Mouse (Mus musculus) hindbrain, postnatal 0 days (tissue): ENCODE data around the gene Cdh4. TPM values are rescaled to one million over a fixed set of nuclear protein-coding genes. Genes with fewer than 3 reads are reported as not detected.

ENCODE experiments used
- ATAC-seq: fragments of 200-750 bp; cut with Nextera tagmentation; 2 replicates; pipeline ENCODE4 v1.8.0; 2017; ENCODE audit warnings: mild to moderate bottlenecking, moderate TSS enrichment, moderate library complexity
- DNase-seq: peaks from one replicate; pipeline ENCODE4 v3.0.0-alpha.2; 2015; ENCODE audit warnings: low spot score
- H3K27ac ChIP-seq: fragments of 300-500 bp; sonication (generic); 2 replicates; pipeline ENCODE4 v1.5.1; 2014; ENCODE audit warnings: mild to moderate bottlenecking
- H3K27me3 ChIP-seq: fragments of 300-500 bp; sonication (generic); 2 replicates; pipeline ENCODE4 v1.6.1; 2014; ENCODE audit warnings: low read length, mixed read lengths; ENCODE audit not compliant: insufficient read depth
- H3K36me3 ChIP-seq: fragments of 300-500 bp; sonication (generic); 2 replicates; pipeline ENCODE4 v1.6.1; 2014; ENCODE audit warnings: low read length, mixed read lengths; ENCODE audit not compliant: insufficient read depth
- H3K4me1 ChIP-seq: fragments of 300-500 bp; sonication (generic); 2 replicates; pipeline ENCODE4 v1.6.1; 2014; ENCODE audit warnings: antibody characterized with exemption, low read length, mixed read lengths; ENCODE audit not compliant: insufficient read depth
- H3K4me2 ChIP-seq: fragments of 300-500 bp; sonication (generic); 2 replicates; pipeline ENCODE4 v1.6.1; 2014; ENCODE audit warnings: low read depth, mild to moderate bottlenecking, low read length, moderate library complexity, mixed read lengths
- H3K4me3 ChIP-seq: fragments of 300-500 bp; sonication (generic); 2 replicates; pipeline ENCODE4 v1.5.1; 2014; ENCODE audit warnings: low read length
- H3K9ac ChIP-seq: fragments of 300-500 bp; sonication (generic); replicated peaks from 2 replicates; pipeline ENCODE4 v1.6.1; 2014; ENCODE audit warnings: mild to moderate bottlenecking, low read length, moderate library complexity, mixed read lengths
- H3K9me3 ChIP-seq: fragments of 300-500 bp; sonication (generic); 2 replicates; pipeline ENCODE4 v1.6.1; 2016; ENCODE audit warnings: low read length, mixed read lengths
- CTCF ChIP-seq: IDR thresholded peaks from 2 replicates; pipeline ENCODE4 v1.5.1; 2016; ENCODE audit warnings: antibody characterized with exemption, control low read depth, low read depth
- WGBS: fragments of 180-500 bp; shearing (Covaris S2); extraction: QIAGEN DNeasy Blood & Tissue Kit; methylation state at CpG from one replicate; pipeline ENCODE4 v1.1.7; 2014; 5-methylcytosine and 5-hydroxymethylcytosine counted together
- polyA plus RNA-seq: library from polyadenylated mRNA; unstranded; fragments of >200 nt; fragmentation: Nextera tagmentation; extraction: Ambion mirVana; gene quantifications from 2 replicates; pipeline ENCODE4 v1.2.1, GENCODE M21; 2015
- total RNA-seq: library from RNA; depleted of rRNA; stranded (reverse); fragments of >200 nt; gene quantifications from 2 replicates; pipeline ENCODE4 v1.2.3, GENCODE M21; 2014

Gene Cdh4
- total and polyA plus RNA-seq, 2 experiments from 2014 or later = 42.1 to 66.8 TPM

GRCm38 (mm10) chr2:179709111-179709510 is 266.9 kb downstream of the Cdh4 start:
- Histone ChIP-seq H3K27me3 (no peaks in the 10 kb centered on the region), H3K9ac (no peak overlapping the region), H3K27ac (no peak overlapping the region), H3K9me3 (no peaks in the 10 kb centered on the region), H3K36me3 (no peaks in the 10 kb centered on the region), H3K4me1 (peaks cover 6% of the 10 kb centered on the region), H3K4me2 (no peak overlapping the region), H3K4me3 (no peak overlapping the region)
- no peak for DNase-seq
- ATAC-seq = no peak
- 88% methylated on average over 2 of the region's 2 CpGs for WGBS
- peak; percentile 57 for TF ChIP-seq CTCF

DNA sequence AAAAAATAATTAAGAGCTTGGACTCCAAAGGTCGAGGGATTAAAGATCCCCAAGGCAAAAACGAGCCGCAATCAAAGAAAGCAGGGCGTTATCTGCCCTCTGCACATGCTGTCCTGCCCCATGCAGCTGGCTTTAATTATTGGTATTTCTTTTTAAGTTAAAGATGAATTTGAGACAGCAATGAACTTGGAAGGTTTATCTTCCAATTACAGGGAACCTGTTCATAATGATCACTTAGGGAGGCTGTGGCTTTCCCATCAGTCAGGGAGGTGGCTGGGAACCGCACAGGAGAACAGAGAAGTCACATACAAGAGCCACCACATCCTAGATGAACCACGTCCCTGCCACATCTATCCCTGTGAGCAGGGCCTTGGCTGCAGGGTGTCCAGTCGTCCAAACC is 270.5 kb downstream of the Cdh4 start:
- Histone ChIP-seq H3K27ac (no peak overlapping the region), H3K9ac (no peak overlapping the region), H3K4me3 (no peak overlapping the region), H3K4me2 (no peak overlapping the region), H3K27me3 (no peaks in the 10 kb centered on the region), H3K9me3 (no peaks in the 10 kb centered on the region), H3K36me3 (no peaks in the 10 kb centered on the region), H3K4me1 (peaks cover 6% of the 10 kb centered on the region)
- WGBS = 72% methylated on average over 7 of the region's 7 CpGs
- DNase-seq (no peak), ATAC-seq (no peak)
- no peak for TF ChIP-seq CTCF

GRCm38 (mm10) chr2:179713326-179713725 is 271.1 kb downstream of the Cdh4 start:
- DNase-seq (no peak), ATAC-seq (no peak)
- no peak overlapping the region for H3K9ac ChIP-seq
- H3K27me3 ChIP-seq = no peaks in the 10 kb centered on the region
- TF ChIP-seq CTCF = no peak
- no peak overlapping the region for H3K4me2 ChIP-seq
- no peak overlapping the region for H3K4me3 ChIP-seq
- no peaks in the 10 kb centered on the region for H3K9me3 ChIP-seq
- WGBS = 71% methylated on average over 4 of the region's 4 CpGs
- peaks cover 6% of the 10 kb centered on the region for H3K4me1 ChIP-seq
- no peaks in the 10 kb centered on the region for H3K36me3 ChIP-seq
- H3K27ac ChIP-seq = no peak overlapping the region

DNA sequence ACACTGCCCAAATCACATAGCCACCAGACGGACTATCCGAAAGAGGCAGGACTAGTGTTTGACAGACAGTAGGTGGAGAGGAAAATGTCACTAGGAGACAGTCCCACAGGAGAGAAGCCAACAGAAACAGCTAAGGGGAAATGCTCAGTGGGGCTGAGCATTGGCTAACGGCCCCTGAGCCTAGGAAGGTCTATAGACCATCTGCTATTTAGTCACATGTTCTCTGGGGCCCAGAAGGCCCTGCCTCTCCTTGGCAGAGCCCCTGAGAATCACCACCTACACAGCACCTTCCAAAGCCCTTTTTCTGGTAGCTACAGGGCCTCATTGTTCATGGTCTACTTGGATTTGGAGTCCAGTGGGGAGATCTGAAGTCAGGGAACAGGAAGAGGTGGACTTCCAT is 271.9 kb downstream of the Cdh4 start:
- DNase-seq (no peak), ATAC-seq (no peak)
- Histone ChIP-seq H3K4me2 (no peak overlapping the region), H3K9ac (no peak overlapping the region), H3K27me3 (no peaks in the 10 kb centered on the region), H3K4me1 (peaks cover 6% of the 10 kb centered on the region), H3K9me3 (no peaks in the 10 kb centered on the region), H3K4me3 (no peak overlapping the region), H3K27ac (no peak overlapping the region), H3K36me3 (no peaks in the 10 kb centered on the region)
- WGBS = 75% methylated on average over 3 of the region's 3 CpGs
- no peak for TF ChIP-seq CTCF

DNA sequence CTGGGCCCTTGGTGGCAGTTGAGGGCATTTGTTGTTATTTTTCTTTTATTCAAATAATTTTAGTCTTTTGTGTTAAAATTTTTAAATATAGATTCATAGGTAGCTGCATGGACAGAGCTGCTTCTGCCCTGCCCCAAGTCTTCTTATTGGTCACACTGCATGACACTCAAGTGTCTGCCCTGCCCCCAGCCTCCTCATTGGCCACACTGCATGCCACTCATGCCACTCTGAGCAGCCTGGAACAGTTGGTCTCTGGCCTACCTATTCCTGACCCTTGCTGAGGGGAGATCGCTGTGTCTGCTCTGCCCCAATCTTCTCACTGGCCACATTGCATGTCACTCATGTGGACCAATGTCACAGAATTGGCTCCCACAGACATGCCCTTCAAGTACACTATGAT is 273.1 kb downstream of the Cdh4 start:
- 100% methylated on average over 1 of the region's 1 CpGs for WGBS
- Histone ChIP-seq H3K4me2 (no peak overlapping the region), H3K4me3 (no peak overlapping the region), H3K9me3 (no peaks in the 10 kb centered on the region), H3K27me3 (no peaks in the 10 kb centered on the region), H3K9ac (no peak overlapping the region), H3K4me1 (peaks cover 3% of the 10 kb centered on the region), H3K36me3 (no peaks in the 10 kb centered on the region), H3K27ac (no peak overlapping the region)
- no peak for TF ChIP-seq CTCF
- DNase-seq = no peak
- ATAC-seq = no peak

DNA sequence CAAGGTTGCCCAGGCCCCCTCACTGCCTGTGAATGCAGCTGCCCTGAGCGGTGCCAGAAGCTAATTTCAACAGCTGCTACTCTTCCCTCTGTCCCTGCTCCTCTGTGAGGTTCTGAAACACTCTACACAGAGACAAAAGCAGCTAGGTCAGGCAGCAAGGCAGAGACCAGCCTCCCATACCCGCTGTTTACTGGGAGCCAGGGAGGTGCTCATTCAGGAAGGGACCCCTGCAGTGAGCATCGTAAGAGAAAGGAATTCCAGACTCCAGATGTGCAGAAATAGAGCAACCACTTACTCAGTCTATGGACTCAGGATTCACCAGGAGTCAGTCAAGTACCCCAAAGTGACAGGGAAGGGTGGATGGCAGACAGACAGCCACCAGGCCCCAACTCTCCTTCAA is 278.1 kb downstream of the Cdh4 start:
- no peak overlapping the region for H3K4me3 ChIP-seq
- no peaks in the 10 kb centered on the region for H3K27me3 ChIP-seq
- no peak overlapping the region for H3K4me2 ChIP-seq
- H3K27ac ChIP-seq = no peak overlapping the region
- H3K9me3 ChIP-seq = no peaks in the 10 kb centered on the region
- 0 out of 2 replicates have a peak, but pooled peaks cover 4% of the 10 kb centered on the region for H3K4me1 ChIP-seq
- no peak for ATAC-seq
- no peak for TF ChIP-seq CTCF
- H3K36me3 ChIP-seq = no peaks in the 10 kb centered on the region
- H3K9ac ChIP-seq = no peak overlapping the region
- DNase-seq = no peak
- WGBS = 30% methylated on average over 3 of the region's 3 CpGs

DNA sequence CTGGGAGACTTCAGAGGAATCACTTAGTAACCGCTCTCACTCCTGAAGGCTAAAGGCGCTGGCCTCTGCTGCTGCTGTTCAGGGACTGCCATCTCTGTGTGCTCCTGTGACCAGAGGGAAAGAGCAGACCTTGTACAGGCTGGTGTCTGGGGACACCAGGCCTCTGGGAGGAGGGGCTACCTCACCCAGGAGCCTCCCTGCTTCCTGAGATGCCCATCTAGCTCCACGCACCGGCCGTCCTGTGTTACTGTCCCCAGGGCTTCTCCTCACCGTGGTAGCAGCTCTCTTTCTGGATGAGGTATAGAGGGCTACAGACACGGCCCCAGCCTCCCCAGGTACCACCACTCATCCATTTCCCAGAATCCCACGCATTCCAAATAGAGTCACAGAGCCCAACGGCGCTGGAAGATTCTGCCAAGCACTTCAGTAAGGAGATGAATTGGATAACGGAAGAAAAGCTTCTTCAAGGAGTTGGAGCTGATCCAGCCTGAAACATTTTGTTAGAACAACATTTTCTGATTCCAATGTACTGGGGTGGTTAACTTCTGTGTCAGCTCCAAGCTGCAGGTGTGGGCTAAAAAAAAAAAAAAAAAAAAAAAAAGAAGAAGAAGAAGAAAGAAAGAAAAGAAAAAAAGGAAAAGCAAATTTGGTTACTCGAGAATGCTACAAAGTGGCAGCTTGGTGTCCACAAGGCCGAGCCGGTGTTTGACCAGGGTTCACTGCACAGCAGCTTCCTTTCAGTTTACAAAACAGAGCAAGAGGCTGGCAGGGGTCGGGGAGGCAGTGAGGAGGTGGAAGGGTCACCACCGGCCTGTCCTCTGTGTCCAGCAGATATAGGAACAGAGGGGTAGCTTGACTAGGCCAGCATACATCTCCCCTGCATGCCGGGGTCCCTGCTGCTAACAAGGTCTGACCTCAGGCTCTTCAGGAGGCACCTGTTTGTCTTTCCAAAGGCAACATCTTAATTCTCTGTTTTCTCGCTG is 279.6 kb downstream of the Cdh4 start:
- ATAC-seq = no peak
- no peak for DNase-seq
- H3K36me3 ChIP-seq = no peaks in the 10 kb centered on the region
- no peak overlapping the region for H3K4me2 ChIP-seq
- WGBS = 40% methylated on average over 18 of the region's 18 CpGs
- no peak overlapping the region for H3K4me3 ChIP-seq
- no peaks in the 10 kb centered on the region for H3K27me3 ChIP-seq
- peak; percentile 33 for TF ChIP-seq CTCF
- 0 out of 2 replicates have a peak, but pooled peaks cover 4% of the 10 kb centered on the region for H3K4me1 ChIP-seq
- H3K9me3 ChIP-seq = no peaks in the 10 kb centered on the region
- H3K9ac ChIP-seq = no peak overlapping the region
- no peak overlapping the region for H3K27ac ChIP-seq
